13 mouse cellular contexts compared by ENCODE assay signal in genomic region chr16:34331630-34332029, GRCm38 (mm10).
DNase-seq lines count a peak whose midpoint lies in the region; ATAC-seq lines count a peak whose summit lies in the region.
"Had no signal": no experiment of that assay in that cellular context is flagged by ENCODE, and none has a peak within 500 bp of the region (broad histone marks: within the 10 kb centered on the region; RNA-seq: fewer than 3 reads in every experiment).

No protein-coding gene starts in this region.

- H3K27ac ChIP-seq in limb, embryonic 13.5 days: no peak overlapping the region
- H3K27ac ChIP-seq in limb, embryonic 10.5 days: no peak overlapping the region
- H3K27ac ChIP-seq: gastrocnemius, adult 2 months; liver, embryonic 12.5 days; stomach, embryonic 15.5 days had no signal

- no peaks in the 10 kb centered on the region for H3K27me3 ChIP-seq in limb, embryonic 13.5 days
- no peaks in the 10 kb centered on the region for H3K27me3 ChIP-seq in limb, embryonic 10.5 days (ENCODE audit: low read depth, poor library complexity, severe bottlenecking)
- H3K27me3 ChIP-seq: liver, embryonic 12.5 days; stomach, embryonic 15.5 days had no signal

- DNase-seq in limb, embryonic 10.5 days (ENCODE audit: low spot score): no peak
- DNase-seq in fibroblast of lung, adult 2 months (ENCODE audit: low read depth): peak; percentile 78
- peak; percentile 34 to 52 for DNase-seq in heart, postnatal 14 days
- peak; percentile 19 for DNase-seq in skeletal muscle tissue, adult 2 months (ENCODE audit: low read depth, low spot score)
- no peak for DNase-seq in gastrocnemius, postnatal 10 days
- no peak for DNase-seq in MN1 (ENCODE audit: low spot score)
- DNase-seq in thymus, postnatal 10 days (ENCODE audit: low spot score in 2 of 2): no peak
- DNase-seq: cerebellum, adult 11-12 months; gastrocnemius, adult 2 months had no signal

- peaks cover 42% of the 10 kb centered on the region for H3K4me1 ChIP-seq in limb, embryonic 13.5 days
- peaks cover 17% of the 10 kb centered on the region for H3K4me1 ChIP-seq in limb, embryonic 10.5 days
- H3K4me1 ChIP-seq: liver, embryonic 12.5 days had no signal

- 69% methylated on average over 5 of the region's 5 CpGs for WGBS in limb, embryonic 13.5 days
- 84% methylated on average over 5 of the region's 5 CpGs for WGBS in limb, embryonic 10.5 days

- no peak overlapping the region for H3K9ac ChIP-seq in limb, embryonic 13.5 days
- H3K9ac ChIP-seq: liver, embryonic 12.5 days; stomach, embryonic 15.5 days had no signal

- intact Hi-C loops in heart, postnatal 14 days (cut with DNase I): no loop called here

- peak; percentile 63 for ATAC-seq in limb, embryonic 13.5 days (ENCODE audit: low FRiP score, low read depth)
- ATAC-seq: intestine, embryonic 16.5 days; liver, embryonic 12.5 days had no signal

- H3K9me3 ChIP-seq in limb, embryonic 13.5 days: no peaks in the 10 kb centered on the region
- H3K9me3 ChIP-seq in limb, embryonic 10.5 days (replicated peaks): no peaks in the 10 kb centered on the region
- H3K9me3 ChIP-seq: liver, embryonic 12.5 days; stomach, embryonic 15.5 days had no signal

- no peak overlapping the region for H3K4me2 ChIP-seq in limb, embryonic 13.5 days (replicated peaks)
- H3K4me2 ChIP-seq: liver, embryonic 12.5 days; stomach, embryonic 15.5 days had no signal

- H3K36me3 ChIP-seq in limb, embryonic 13.5 days: 0 out of 2 replicates have a peak, but pooled peaks cover 6% of the 10 kb centered on the region
- peaks cover 9% of the 10 kb centered on the region for H3K36me3 ChIP-seq in limb, embryonic 10.5 days
- H3K36me3 ChIP-seq: liver, embryonic 12.5 days; stomach, embryonic 15.5 days had no signal

- H3K4me3 ChIP-seq in limb, embryonic 13.5 days: no peak overlapping the region
- no peak overlapping the region for H3K4me3 ChIP-seq in limb, embryonic 10.5 days
- H3K4me3 ChIP-seq: gastrocnemius, adult 2 months; liver, embryonic 12.5 days; stomach, embryonic 15.5 days had no signal

Comparison
In these comparisons a context has a peak if more than half of its experiments do, and no peak if none do; other contexts are left out.
1. DNase-seq: peak in fibroblast of lung, adult 2 months (single experiment), heart, postnatal 14 days (2 of 2) and skeletal muscle tissue, adult 2 months (single experiment); none in limb, embryonic 10.5 days (single experiment), gastrocnemius, postnatal 10 days (single experiment), MN1 (single experiment) and thymus, postnatal 10 days (0 of 2).